Mouse (Mus musculus): ENCODE results near the gene Pgm1. TPM values are rescaled to one million over a fixed set of nuclear protein-coding genes. Genes with fewer than 3 reads are reported as not detected.

Pgm1 gene
- polyA plus RNA-seq, 1 experiment from 2014 or later, result 52.9 TPM

GRCm38 (mm10) chr4:99955396-99955795 lies 26.2 kb downstream of the Pgm1 start:
- no peak for ATAC-seq (ENCODE audit: insufficient read depth)
- no peak for TF ChIP-seq CTCF (IDR thresholded peaks at IDR 0.05; ENCODE audit: low read depth)
- Histone ChIP-seq H3K4me3 (ENCODE audit: low read depth, low read length) (no peak overlapping the region), H3K27ac (ENCODE audit: low read depth) (no peak overlapping the region), H3K36me3 (ENCODE audit: insufficient read depth) (no peaks in the 10 kb centered on the region), H3K4me2 (no peak overlapping the region), H3K4me1 (ENCODE audit: insufficient read depth) (no peaks in the 10 kb centered on the region), H3K9me3 (ENCODE audit: low read depth, low read length) (no peaks in the 10 kb centered on the region), H3K9ac (no peak overlapping the region), H3K27me3 (ENCODE audit: insufficient read depth, low read length) (no peaks in the 10 kb centered on the region)
- no peak for DNase-seq
- WGBS, result 83% methylated on average over 10 of the region's 10 CpGs

GRCm38 (mm10) chr4:99957186-99957585 lies 28.0 kb downstream of the Pgm1 start:
- Histone ChIP-seq H3K36me3 (ENCODE audit: insufficient read depth) (no peaks in the 10 kb centered on the region), H3K4me2 (no peak overlapping the region), H3K4me3 (ENCODE audit: low read depth, low read length) (no peak overlapping the region), H3K4me1 (ENCODE audit: insufficient read depth) (no peaks in the 10 kb centered on the region), H3K9ac (no peak overlapping the region), H3K9me3 (ENCODE audit: low read depth, low read length) (no peaks in the 10 kb centered on the region), H3K27ac (ENCODE audit: low read depth) (no peak overlapping the region), H3K27me3 (ENCODE audit: insufficient read depth, low read length) (no peaks in the 10 kb centered on the region)
- DNase-seq, result no peak
- no peak for TF ChIP-seq CTCF (IDR thresholded peaks at IDR 0.05; ENCODE audit: low read depth)
- WGBS, result 75% methylated on average over 4 of the region's 4 CpGs
- no peak for ATAC-seq (ENCODE audit: insufficient read depth)

GRCm38 (mm10) chr4:99958084-99958815 lies 29.0 kb downstream of the Pgm1 start:
- H3K27ac ChIP-seq (ENCODE audit: low read depth), result no peak overlapping the region
- no peaks in the 10 kb centered on the region for H3K36me3 ChIP-seq (ENCODE audit: insufficient read depth)
- H3K9ac ChIP-seq, result no peak overlapping the region
- no peaks in the 10 kb centered on the region for H3K4me1 ChIP-seq (ENCODE audit: insufficient read depth)
- H3K9me3 ChIP-seq (ENCODE audit: low read depth, low read length), result no peaks in the 10 kb centered on the region
- no peak overlapping the region for H3K4me2 ChIP-seq
- ATAC-seq (ENCODE audit: insufficient read depth) (no peak), DNase-seq (no peak)
- no peak overlapping the region for H3K4me3 ChIP-seq (ENCODE audit: low read depth, low read length)
- WGBS, result 75% methylated on average over 7 of the region's 7 CpGs
- H3K27me3 ChIP-seq (ENCODE audit: insufficient read depth, low read length), result no peaks in the 10 kb centered on the region
- TF ChIP-seq CTCF (IDR thresholded peaks at IDR 0.05; ENCODE audit: low read depth), result no peak

- ATAC-seq (ENCODE audit: insufficient read depth) (no peak), DNase-seq (no peak)
- no peak overlapping the region for H3K9ac ChIP-seq
- H3K27ac ChIP-seq (ENCODE audit: low read depth), result no peak overlapping the region
- WGBS, result 74% methylated on average over 3 of the region's 3 CpGs
- no peaks in the 10 kb centered on the region for H3K27me3 ChIP-seq (ENCODE audit: insufficient read depth, low read length)
- no peak for TF ChIP-seq CTCF (IDR thresholded peaks at IDR 0.05; ENCODE audit: low read depth)
- no peaks in the 10 kb centered on the region for H3K9me3 ChIP-seq (ENCODE audit: low read depth, low read length)
- H3K4me2 ChIP-seq, result no peak overlapping the region
- no peaks in the 10 kb centered on the region for H3K4me1 ChIP-seq (ENCODE audit: insufficient read depth)
- peaks cover 7% of the 10 kb centered on the region; the same call in 1 of the 2 replicates for H3K36me3 ChIP-seq (ENCODE audit: insufficient read depth)
- no peak overlapping the region for H3K4me3 ChIP-seq (ENCODE audit: low read depth, low read length)
Observed at GRCm38 (mm10) chr4:99959308-99959707, 30.1 kb downstream of the Pgm1 start.

- no peak for ATAC-seq (ENCODE audit: insufficient read depth)
- no peaks in the 10 kb centered on the region for H3K9me3 ChIP-seq (ENCODE audit: low read depth, low read length)
- no peak overlapping the region for H3K4me2 ChIP-seq
- TF ChIP-seq CTCF (IDR thresholded peaks at IDR 0.05; ENCODE audit: low read depth), result no peak
- H3K27me3 ChIP-seq (ENCODE audit: insufficient read depth, low read length), result no peaks in the 10 kb centered on the region
- DNase-seq, result no peak
- H3K27ac ChIP-seq (ENCODE audit: low read depth), result no peak overlapping the region
- H3K36me3 ChIP-seq (ENCODE audit: insufficient read depth), result peaks cover 10% of the 10 kb centered on the region; the same call in 1 of the 2 replicates
- no peak overlapping the region for H3K4me3 ChIP-seq (ENCODE audit: low read depth, low read length)
- 89% methylated on average over 6 of the region's 6 CpGs for WGBS
- H3K4me1 ChIP-seq (ENCODE audit: insufficient read depth), result no peaks in the 10 kb centered on the region
- H3K9ac ChIP-seq, result no peak overlapping the region
Observed at GRCm38 (mm10) chr4:99966555-99966954, 37.3 kb downstream of the Pgm1 start.

GRCm38 (mm10) chr4:99969328-99969727 lies 40.1 kb downstream of the Pgm1 start:
- Histone ChIP-seq H3K36me3 (ENCODE audit: insufficient read depth) (peaks cover 3% of the 10 kb centered on the region; the same call in 1 of the 2 replicates), H3K27ac (ENCODE audit: low read depth) (peak overlapping the region; percentile 12; the same call in 1 of the 2 replicates), H3K9me3 (ENCODE audit: low read depth, low read length) (no peaks in the 10 kb centered on the region), H3K27me3 (ENCODE audit: insufficient read depth, low read length) (no peaks in the 10 kb centered on the region), H3K4me1 (ENCODE audit: insufficient read depth) (no peaks in the 10 kb centered on the region), H3K4me3 (ENCODE audit: low read depth, low read length) (no peak overlapping the region), H3K4me2 (no peak overlapping the region), H3K9ac (no peak overlapping the region)
- 37% methylated on average over 5 of the region's 5 CpGs for WGBS
- TF ChIP-seq CTCF (IDR thresholded peaks at IDR 0.05; ENCODE audit: low read depth), result no peak
- DNase-seq (peak; percentile 34), ATAC-seq (ENCODE audit: insufficient read depth) (peak; percentile 56; the same call in 1 of the 2 replicates)

- TF ChIP-seq CTCF (IDR thresholded peaks at IDR 0.05; ENCODE audit: low read depth), result no peak
- DNase-seq (peak; percentile 71), ATAC-seq (ENCODE audit: insufficient read depth) (no peak)
- H3K9me3 ChIP-seq (ENCODE audit: low read depth, low read length), result no peaks in the 10 kb centered on the region
- H3K4me1 ChIP-seq (ENCODE audit: insufficient read depth), result no peaks in the 10 kb centered on the region
- 0 out of 2 replicates have a peak, but pooled peaks cover 2% of the 10 kb centered on the region for H3K36me3 ChIP-seq (ENCODE audit: insufficient read depth)
- H3K27me3 ChIP-seq (ENCODE audit: insufficient read depth, low read length), result no peaks in the 10 kb centered on the region
- H3K9ac ChIP-seq, result no peak overlapping the region
- no peak overlapping the region for H3K4me2 ChIP-seq
- H3K27ac ChIP-seq (ENCODE audit: low read depth), result peak overlapping the region; percentile 37; the same call in 1 of the 2 replicates
- H3K4me3 ChIP-seq (ENCODE audit: low read depth, low read length), result no peak overlapping the region
- WGBS, result 57% methylated on average over 4 of the region's 4 CpGs
Observed at GRCm38 (mm10) chr4:99970097-99970496, 40.9 kb downstream of the Pgm1 start.

Measured in lung, embryonic 14.5 days (tissue).